Mouse (Mus musculus) hindbrain, postnatal 0 days (tissue): ENCODE data around the gene Anks1. TPM values are rescaled to one million over a fixed set of nuclear protein-coding genes. Genes with fewer than 3 reads are reported as not detected.

ENCODE experiments used
- ATAC-seq: fragments of 200-750 bp; cut with Nextera tagmentation; 2 replicates; pipeline ENCODE4 v1.8.0; 2017; ENCODE audit warnings: mild to moderate bottlenecking, moderate TSS enrichment, moderate library complexity
- DNase-seq: peaks from one replicate; pipeline ENCODE4 v3.0.0-alpha.2; 2015; ENCODE audit warnings: low spot score
- H3K27ac ChIP-seq: fragments of 300-500 bp; sonication (generic); 2 replicates; pipeline ENCODE4 v1.5.1; 2014; ENCODE audit warnings: mild to moderate bottlenecking
- H3K27me3 ChIP-seq: fragments of 300-500 bp; sonication (generic); 2 replicates; pipeline ENCODE4 v1.6.1; 2014; ENCODE audit warnings: low read length, mixed read lengths; ENCODE audit not compliant: insufficient read depth
- H3K36me3 ChIP-seq: fragments of 300-500 bp; sonication (generic); 2 replicates; pipeline ENCODE4 v1.6.1; 2014; ENCODE audit warnings: low read length, mixed read lengths; ENCODE audit not compliant: insufficient read depth
- H3K4me1 ChIP-seq: fragments of 300-500 bp; sonication (generic); 2 replicates; pipeline ENCODE4 v1.6.1; 2014; ENCODE audit warnings: antibody characterized with exemption, low read length, mixed read lengths; ENCODE audit not compliant: insufficient read depth
- H3K4me2 ChIP-seq: fragments of 300-500 bp; sonication (generic); 2 replicates; pipeline ENCODE4 v1.6.1; 2014; ENCODE audit warnings: low read depth, mild to moderate bottlenecking, low read length, moderate library complexity, mixed read lengths
- H3K4me3 ChIP-seq: fragments of 300-500 bp; sonication (generic); 2 replicates; pipeline ENCODE4 v1.5.1; 2014; ENCODE audit warnings: low read length
- H3K9ac ChIP-seq: fragments of 300-500 bp; sonication (generic); replicated peaks from 2 replicates; pipeline ENCODE4 v1.6.1; 2014; ENCODE audit warnings: mild to moderate bottlenecking, low read length, moderate library complexity, mixed read lengths
- H3K9me3 ChIP-seq: fragments of 300-500 bp; sonication (generic); 2 replicates; pipeline ENCODE4 v1.6.1; 2016; ENCODE audit warnings: low read length, mixed read lengths
- CTCF ChIP-seq: IDR thresholded peaks from 2 replicates; pipeline ENCODE4 v1.5.1; 2016; ENCODE audit warnings: antibody characterized with exemption, control low read depth, low read depth
- WGBS: fragments of 180-500 bp; shearing (Covaris S2); extraction: QIAGEN DNeasy Blood & Tissue Kit; methylation state at CpG from one replicate; pipeline ENCODE4 v1.1.7; 2014; 5-methylcytosine and 5-hydroxymethylcytosine counted together
- polyA plus RNA-seq: library from polyadenylated mRNA; unstranded; fragments of >200 nt; fragmentation: Nextera tagmentation; extraction: Ambion mirVana; gene quantifications from 2 replicates; pipeline ENCODE4 v1.2.1, GENCODE M21; 2015
- total RNA-seq: library from RNA; depleted of rRNA; stranded (reverse); fragments of >200 nt; gene quantifications from 2 replicates; pipeline ENCODE4 v1.2.3, GENCODE M21; 2014; rRNA removed

Gene Anks1
- total and polyA plus RNA-seq, 2 experiments from 2014 or later = 35.8 to 102 TPM

- H3K9ac ChIP-seq = no peak overlapping the region
- TF ChIP-seq CTCF = no peak
- no peaks in the 10 kb centered on the region for H3K9me3 ChIP-seq
- no peaks in the 10 kb centered on the region for H3K27me3 ChIP-seq
- DNase-seq (no peak), ATAC-seq (no peak)
- H3K4me1 ChIP-seq = no peaks in the 10 kb centered on the region
- H3K4me2 ChIP-seq = no peak overlapping the region
- WGBS = 90% methylated on average over 8 of the region's 8 CpGs
- H3K36me3 ChIP-seq = no peaks in the 10 kb centered on the region
- no peak overlapping the region for H3K27ac ChIP-seq
- no peak overlapping the region for H3K4me3 ChIP-seq
These were observed 203.2 kb downstream of the Anks1 start for GRCm38 (mm10) chr17:28112266-28112665.

Other genes with a start within 250 kb of the Anks1 start
- gene Spdef, start 180.4 kb upstream of the Anks1 start, total RNA-seq = 2.1 TPM in 2 replicates
- 1.7 and 1.8 TPM in 2 replicates for gene Spdef, start 180.4 kb upstream of the Anks1 start, polyA plus RNA-seq
- 73.4 and 89.6 TPM in 2 replicates for gene D17Wsu92e, start 88.7 kb upstream of the Anks1 start, total RNA-seq
- gene D17Wsu92e, start 88.7 kb upstream of the Anks1 start, polyA plus RNA-seq = 10.3 and 10.5 TPM in 2 replicates
- gene Snrpc, start 71.2 kb upstream of the Anks1 start, total RNA-seq = 124 and 146 TPM in 2 replicates
- 235 TPM in 2 replicates for gene Snrpc, start 71.2 kb upstream of the Anks1 start, polyA plus RNA-seq
- gene Uhrf1bp1, start 52.9 kb upstream of the Anks1 start, total RNA-seq = 18.1 and 19.9 TPM in 2 replicates
- 3.4 and 3.6 TPM in 2 replicates for gene Uhrf1bp1, start 52.9 kb upstream of the Anks1 start, polyA plus RNA-seq
- 7.7 and 15.3 TPM in 2 replicates for gene Taf11, start 538 bp downstream of the Anks1 start, total RNA-seq
- 54.6 and 62.0 TPM in 2 replicates for gene Taf11, start 538 bp downstream of the Anks1 start, polyA plus RNA-seq
- gene Tcp11, start 171.3 kb downstream of the Anks1 start, total RNA-seq = 2.9 and 3.6 TPM in 2 replicates
- gene Tcp11, start 171.3 kb downstream of the Anks1 start, polyA plus RNA-seq = 1.9 and 2.0 TPM in 2 replicates
- 10.7 and 10.9 TPM in 2 replicates for gene Scube3, start 232.8 kb downstream of the Anks1 start, total RNA-seq
- gene Scube3, start 232.8 kb downstream of the Anks1 start, polyA plus RNA-seq = 2.1 TPM in 2 replicates